Mouse (Mus musculus): Measurements from ENCODE around the gene Nudt16l1.

The Nudt16l1 gene

GRCm38 (mm10) chr16:4957446-4957845 is 18.9 kb downstream of the Nudt16l1 start:
- no peak for DNase-seq (ENCODE audit: low spot score)

DNA sequence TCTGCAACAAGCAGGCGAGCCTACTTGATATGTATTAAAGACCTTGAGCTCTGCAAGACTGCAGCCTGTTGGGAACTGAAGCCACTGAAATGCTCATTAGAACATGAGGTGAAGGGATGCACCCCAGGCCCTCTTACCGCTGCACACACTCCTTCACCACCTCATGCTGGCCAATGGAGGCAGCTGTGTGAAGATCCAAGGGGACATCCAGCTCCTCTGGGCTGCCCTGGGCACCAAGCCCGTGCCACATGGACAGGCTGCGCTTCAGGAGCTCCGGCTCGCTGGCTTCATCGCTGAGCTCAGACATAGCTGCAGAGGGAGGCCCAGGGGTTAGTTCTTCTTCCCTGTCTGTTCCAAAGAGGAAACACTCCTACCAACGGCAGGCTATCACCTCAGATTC is 21.7 kb downstream of the Nudt16l1 start:
- DNase-seq (ENCODE audit: low spot score), result no peak

- no peak for DNase-seq (ENCODE audit: low spot score)
Measured at GRCm38 (mm10) chr16:4963346-4963745, 24.8 kb downstream of the Nudt16l1 start.

- peak; percentile 97 for DNase-seq (ENCODE audit: low spot score)
Measured at GRCm38 (mm10) chr16:4963797-4964709, 25.5 kb downstream of the Nudt16l1 start, which contains the start of gene Anks3. Gene Anks3, minus strand, starts transcription at chr16:4964205.

GRCm38 (mm10) chr16:4964731-4965391 is 26.3 kb downstream of the Nudt16l1 start:
- no peak for DNase-seq (ENCODE audit: low spot score)

- no peak for DNase-seq (ENCODE audit: low spot score)
Measured at GRCm38 (mm10) chr16:4965392-4966129, 27.0 kb downstream of the Nudt16l1 start.

GRCm38 (mm10) chr16:4968426-4968825 is 29.9 kb downstream of the Nudt16l1 start:
- DNase-seq (ENCODE audit: low spot score), result no peak

DNA sequence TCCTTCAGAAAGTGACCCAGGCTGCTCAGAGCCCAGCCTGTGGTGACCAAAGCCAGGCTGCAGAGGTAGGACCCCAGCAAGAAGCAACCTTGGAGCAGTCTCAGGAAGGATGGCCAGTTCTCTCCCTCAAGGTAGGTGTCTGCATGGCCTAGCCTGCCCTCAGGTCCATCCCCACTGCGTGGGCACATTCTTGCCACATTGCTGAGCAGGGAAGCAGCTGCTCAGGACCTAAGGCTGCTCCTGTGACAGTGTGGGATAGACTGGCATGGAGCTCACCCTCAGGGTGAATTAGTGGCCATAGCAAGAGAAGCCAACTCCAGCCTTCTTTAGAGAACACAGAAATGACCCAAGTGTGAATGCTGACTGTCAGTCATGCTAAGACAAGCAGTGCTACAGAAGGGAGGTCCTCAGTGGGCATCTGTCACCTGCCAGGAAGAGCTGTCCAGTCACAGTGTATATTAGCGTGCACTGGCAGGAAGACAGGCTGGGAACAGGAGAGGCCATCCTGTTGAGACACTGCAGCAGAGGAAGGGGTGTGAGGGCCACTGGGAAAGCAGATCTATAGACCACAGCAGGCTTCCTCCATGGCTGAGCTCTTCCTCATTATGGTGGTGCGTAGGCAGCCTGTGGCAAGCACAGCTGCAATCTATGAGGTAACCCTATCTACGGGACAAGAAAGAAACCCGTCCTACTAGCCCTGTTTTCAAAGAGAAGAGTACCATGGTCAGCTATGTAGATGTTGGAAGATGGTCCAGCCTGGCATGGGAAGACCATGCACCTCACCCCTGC is 30.7 kb downstream of the Nudt16l1 start:
- DNase-seq (ENCODE audit: low spot score), result no peak

DNA sequence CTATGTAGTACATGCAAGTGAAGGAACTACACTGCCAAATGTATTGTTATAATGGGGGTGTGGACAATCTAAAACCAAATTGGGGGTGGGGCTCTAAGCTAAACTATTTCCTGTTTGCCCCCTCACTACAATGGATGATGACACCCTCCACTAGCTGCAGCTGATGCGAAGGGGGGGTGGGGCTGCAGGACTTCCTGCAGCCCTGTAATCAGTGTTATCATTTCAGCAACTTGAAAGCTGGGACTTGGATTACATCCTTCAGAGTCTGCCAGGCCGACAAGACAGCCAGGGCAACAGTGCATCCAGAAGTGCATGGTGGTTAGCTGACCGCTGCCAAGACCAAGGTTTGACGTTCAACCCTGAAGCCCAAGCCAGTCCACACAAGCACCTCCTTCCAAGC is 33.1 kb downstream of the Nudt16l1 start:
- DNase-seq (ENCODE audit: low spot score), result no peak

DNA sequence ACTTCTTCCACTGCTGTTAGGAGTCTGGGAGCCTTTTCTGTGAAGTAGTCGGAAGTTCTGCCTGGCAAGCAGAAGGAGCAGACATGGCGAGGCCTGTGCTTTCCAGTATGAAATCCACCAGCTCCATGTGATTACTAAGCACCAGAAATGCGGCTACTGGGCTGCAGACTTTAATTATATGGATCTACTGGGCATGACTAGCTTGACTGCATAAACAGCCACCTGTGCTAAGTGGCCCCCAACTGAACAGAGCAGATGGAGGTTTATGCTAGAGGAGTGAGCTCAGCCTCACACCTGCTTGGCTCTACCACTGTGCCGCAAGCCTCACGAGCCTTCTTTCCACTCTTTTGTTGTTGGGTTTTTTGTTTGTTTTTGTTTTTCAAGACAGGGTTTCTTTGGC is 36.0 kb downstream of the Nudt16l1 start:
- no peak for DNase-seq (ENCODE audit: low spot score)

DNA sequence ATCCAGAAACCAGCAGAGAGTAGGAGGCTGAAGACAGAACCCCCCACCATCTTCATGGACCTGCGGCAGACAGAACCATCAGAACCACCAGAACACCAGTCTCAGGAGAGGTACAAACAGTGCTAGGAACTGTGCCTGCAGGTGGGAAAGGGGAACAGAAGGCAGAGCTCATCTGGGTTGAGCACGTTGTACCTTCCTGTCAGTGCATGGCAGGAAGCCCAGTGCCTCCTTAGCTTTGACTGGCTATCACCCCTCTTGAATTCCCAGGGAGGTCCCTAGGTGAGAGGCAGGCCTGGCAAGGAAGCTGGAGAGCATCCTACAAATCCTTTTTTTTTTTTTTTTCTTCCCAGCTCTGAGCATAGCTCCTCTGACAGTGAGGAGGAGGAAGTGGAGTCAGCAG is 37.6 kb downstream of the Nudt16l1 start:
- DNase-seq (ENCODE audit: low spot score), result no peak

DNA sequence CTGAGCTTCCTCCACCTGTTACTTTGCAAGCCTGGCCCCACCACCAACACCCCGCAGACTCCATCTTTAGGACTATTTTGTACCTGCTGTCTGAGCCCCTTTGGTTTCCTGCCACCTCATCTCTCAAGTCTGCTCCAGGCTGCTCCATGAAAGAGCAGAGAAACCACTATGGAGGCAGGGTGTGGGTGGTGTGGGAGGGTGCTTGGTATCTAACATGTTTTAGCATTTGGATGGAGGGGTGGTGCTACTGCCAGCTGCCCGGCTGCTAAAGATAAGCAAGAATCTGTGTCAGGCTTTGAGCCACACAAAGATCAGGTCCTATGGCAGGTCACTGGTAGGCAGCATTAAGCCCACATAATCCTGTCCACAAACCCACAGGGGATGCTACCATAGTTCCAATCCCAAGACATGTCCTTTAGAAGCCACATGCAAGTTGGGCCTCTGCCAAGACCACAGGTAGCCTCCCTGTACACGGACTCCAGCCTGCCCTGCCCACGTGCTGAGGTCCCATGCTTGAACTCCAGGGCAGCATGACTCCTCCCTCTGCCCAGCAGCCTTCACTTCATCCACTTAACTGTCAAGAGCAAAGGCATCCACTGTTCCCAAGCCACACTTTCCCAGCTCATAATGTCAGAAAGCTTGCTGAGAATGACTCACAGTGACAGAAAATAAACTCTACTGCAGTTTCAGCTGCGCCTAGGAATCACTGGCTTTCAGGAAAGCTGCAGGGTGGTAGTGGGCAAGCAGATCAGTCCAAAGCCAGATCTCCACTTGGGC is 39.9 kb downstream of the Nudt16l1 start:
- no peak for DNase-seq (ENCODE audit: low spot score)

GRCm38 (mm10) chr16:4979755-4980380 is 41.3 kb downstream of the Nudt16l1 start:
- no peak for DNase-seq (ENCODE audit: low spot score)

- DNase-seq (ENCODE audit: low spot score), result no peak
Measured at GRCm38 (mm10) chr16:4984717-4985116, 46.2 kb downstream of the Nudt16l1 start.
